Mouse (Mus musculus) ovary, adult 18-20 months (tissue): ENCODE data around the gene Capn11.

Source experiments
- DNase-seq: peaks from one replicate; pipeline ENCODE4 v3.0.0; 2022; ENCODE audit warnings: low spot score, mixed read lengths

Gene Capn11

DNA sequence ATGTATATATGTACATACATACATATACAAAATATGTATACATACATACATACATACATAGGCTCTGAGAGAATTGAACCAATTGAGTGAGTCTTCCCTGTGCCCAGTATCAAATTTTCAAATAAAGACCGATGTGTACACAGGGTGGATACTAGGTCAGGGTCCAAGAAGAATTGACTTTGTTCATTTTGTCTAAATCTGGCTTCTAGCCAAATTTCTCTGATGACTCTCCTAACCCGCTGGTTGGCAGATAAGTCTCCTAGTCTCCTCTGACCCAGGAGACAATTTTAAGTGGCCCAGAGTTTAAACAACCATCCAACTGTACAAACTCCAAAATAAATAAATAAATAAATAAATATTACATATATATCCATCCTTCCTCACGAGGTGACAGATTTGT is 60.2 kb downstream of the Capn11 start:
- DNase-seq, result no peak

DNA sequence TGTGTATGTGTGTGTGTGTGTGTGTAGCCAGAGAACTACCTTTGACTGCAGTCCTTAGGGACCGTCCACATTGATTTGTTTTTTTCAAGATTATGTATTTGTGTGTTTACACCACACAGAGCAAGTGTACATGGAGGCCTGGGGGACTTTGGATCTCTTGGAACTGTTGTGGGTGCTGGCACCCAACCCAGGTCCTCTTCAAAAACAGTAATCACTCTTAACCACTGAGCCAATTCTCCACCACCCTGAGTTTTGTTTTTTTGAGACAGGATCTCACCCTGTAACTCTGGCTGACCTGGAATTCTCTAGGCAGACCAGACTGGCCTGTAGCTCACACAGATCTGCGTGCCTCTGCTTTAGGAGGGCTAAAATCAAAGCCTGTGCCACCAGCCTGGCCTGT is 60.7 kb downstream of the Capn11 start:
- DNase-seq, result no peak

- DNase-seq, result no peak
Measured at GRCm38 (mm10) chr17:45597787-45598186, 61.3 kb downstream of the Capn11 start.

- DNase-seq, result peak; percentile 80
Measured at GRCm38 (mm10) chr17:45596631-45597396, 62.3 kb downstream of the Capn11 start.

- no peak for DNase-seq
Measured at GRCm38 (mm10) chr17:45595736-45596390, 63.3 kb downstream of the Capn11 start.

DNA sequence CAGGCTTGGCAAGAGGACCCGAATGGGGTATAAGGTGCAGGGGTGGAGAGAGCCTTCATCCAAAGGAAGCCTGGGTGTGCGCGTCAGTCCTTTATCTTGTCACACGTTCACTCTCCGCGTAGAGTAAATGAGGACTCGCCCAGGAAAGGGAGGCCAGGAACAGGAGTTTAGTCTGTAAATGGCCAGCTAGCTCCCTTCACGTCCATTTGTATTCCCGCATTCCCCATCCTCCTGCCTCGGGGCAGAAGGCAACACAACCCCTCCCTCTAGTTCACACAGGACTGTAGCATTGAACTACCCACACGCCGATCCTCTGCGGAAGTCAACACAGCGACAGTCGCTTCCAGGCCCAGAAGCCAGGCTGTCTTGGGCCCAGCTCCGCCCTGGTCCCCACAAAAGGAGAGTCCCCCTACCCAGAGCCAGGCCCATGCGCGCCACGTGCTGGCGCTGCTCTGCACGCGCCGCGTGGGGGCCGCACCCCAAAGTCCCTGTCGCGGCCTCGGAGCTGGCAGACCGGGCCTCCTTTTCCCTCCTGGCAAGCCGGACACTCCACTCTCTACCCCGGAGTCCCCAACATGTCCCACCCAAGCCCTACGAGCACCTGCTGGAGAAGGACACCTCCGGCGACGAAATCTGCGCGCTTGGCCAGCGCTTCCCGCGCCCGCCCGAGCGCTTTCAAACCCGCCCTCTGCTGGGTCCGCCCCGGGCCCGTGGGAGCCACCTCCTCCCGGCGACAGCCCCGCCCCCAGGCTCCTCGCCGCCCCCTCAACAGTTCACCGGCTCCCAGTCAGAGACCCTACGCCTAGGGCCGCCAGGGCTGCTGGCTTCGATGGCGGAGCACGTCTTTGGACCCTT is 64.0 kb downstream of the Capn11 start:
- DNase-seq, result peak; percentile 67

GRCm38 (mm10) chr17:45594195-45594594 is 64.9 kb downstream of the Capn11 start:
- DNase-seq, result no peak

DNA sequence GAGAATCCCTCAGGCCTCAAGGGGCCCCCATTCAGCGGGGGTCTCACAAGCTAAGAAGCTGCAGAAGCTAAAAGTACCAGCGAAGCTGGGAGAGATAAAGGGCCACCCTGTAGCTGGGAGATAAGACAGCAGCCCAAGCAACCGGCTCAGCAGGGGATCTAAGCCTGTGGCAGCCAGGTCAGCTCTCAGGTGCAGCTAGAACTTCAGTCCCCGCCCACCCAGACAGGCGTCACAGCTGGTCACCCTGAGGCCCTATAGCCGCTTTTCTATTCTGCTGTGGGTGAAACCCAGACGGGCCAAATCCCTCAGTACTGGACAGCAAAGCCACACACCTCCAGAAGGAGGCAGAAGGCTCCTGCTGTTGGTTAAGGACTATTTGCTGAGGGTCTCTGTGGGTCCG is 65.6 kb downstream of the Capn11 start:
- DNase-seq, result no peak

- DNase-seq, result no peak
Measured at GRCm38 (mm10) chr17:45592606-45593431, 66.3 kb downstream of the Capn11 start.

GRCm38 (mm10) chr17:45591701-45592605 is 67.2 kb downstream of the Capn11 start:
- no peak for DNase-seq

- DNase-seq, result no peak
Measured at GRCm38 (mm10) chr17:45590410-45590809, 68.7 kb downstream of the Capn11 start.

DNA sequence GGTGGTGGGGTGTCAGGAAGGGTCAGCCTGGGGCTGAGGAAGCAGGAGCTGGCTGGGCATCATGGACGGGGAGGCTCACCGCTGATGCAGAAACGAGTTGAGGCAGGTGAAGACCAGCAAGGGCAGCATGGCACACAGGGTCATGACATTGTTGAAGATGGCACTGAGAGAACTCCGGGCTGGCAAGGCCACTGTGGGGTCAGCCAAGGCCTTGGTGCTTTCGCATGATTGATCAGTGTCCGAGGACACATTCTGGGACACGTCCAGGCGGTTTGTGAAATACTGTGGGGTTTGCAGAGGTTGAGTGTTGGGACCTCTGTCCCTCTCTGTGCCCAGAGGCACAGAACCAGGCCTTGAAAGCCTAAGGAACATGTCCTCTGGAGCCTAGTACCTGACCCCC is 69.3 kb downstream of the Capn11 start:
- DNase-seq, result no peak

GRCm38 (mm10) chr17:45589236-45589635 is 69.9 kb downstream of the Capn11 start:
- no peak for DNase-seq

GRCm38 (mm10) chr17:45588370-45588769 is 70.8 kb downstream of the Capn11 start:
- no peak for DNase-seq

DNA sequence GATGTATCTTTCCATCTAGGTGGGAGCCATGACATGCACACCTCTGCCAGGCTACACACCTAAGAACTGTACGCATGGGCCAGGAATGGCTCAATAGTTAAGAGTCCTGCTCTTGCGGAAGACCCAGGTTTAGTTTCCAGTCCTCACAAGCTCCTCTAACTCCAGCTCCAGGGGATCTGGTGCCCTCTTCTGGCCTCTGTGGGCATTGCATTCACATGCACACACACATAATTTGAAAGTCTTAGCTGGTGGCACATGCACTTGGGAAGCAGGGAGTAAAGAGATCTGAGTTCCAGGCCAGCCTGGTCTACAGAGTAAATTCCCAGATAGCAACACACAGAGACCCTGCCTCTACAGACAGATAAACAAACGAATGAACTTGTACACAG is 72.7 kb downstream of the Capn11 start:
- DNase-seq, result no peak

DNA sequence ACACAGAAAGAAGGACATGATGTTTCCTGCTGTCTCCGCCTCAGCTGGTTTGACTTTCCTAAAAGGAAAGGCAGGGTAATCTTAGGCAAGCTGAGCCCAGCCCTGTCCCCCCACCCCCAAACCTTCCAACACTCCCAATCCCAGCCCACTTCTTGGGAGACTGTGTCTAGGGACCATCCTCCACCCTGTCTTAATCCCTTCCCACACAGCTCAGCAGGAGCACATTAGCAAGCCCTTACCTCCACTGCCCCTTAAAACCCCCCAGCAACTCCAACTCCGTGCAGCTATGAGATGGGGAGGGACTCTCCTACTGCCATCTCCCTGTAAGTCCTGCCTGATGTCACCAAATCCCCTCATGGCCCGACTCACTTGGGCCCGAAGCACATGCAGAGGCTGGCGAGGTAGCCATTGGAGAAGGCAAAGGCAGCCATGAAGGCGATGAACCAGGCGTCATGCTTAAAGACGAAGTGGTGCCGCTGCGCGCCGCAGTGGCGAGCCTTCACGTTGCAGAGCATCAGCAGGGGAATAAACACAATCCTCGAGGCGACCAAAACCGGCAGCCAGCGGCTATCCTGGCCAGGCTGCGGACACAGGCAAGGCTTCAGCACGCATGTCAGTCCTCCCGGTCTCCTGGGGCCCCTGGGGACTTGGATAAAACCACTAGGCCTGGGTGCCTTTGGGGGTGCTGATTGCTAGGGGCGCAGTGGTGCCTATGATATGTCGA is 73.2 kb downstream of the Capn11 start:
- DNase-seq, result no peak

GRCm38 (mm10) chr17:45584939-45585678 is 74.0 kb downstream of the Capn11 start:
- DNase-seq, result no peak

- DNase-seq, result peak; percentile 80
Measured at GRCm38 (mm10) chr17:45584096-45584896, 74.8 kb downstream of the Capn11 start.
